Mouse (Mus musculus) NIH3T3 (cell line): ENCODE data around the gene Bcl10.
A peak's percentile ranks its signal among the peaks of the same experiment; 100 is the strongest.
"Not testable (repeated sequence)": the region's sequence is repeated elsewhere in the genome, so short reads cannot be mapped to it uniquely, and the experiment has no call there.

Experiments
- DNase-seq: peaks from one replicate; pipeline ENCODE4 v3.0.0-alpha.2; 2012; ENCODE audit warnings: low read depth

The Bcl10 gene

DNA sequence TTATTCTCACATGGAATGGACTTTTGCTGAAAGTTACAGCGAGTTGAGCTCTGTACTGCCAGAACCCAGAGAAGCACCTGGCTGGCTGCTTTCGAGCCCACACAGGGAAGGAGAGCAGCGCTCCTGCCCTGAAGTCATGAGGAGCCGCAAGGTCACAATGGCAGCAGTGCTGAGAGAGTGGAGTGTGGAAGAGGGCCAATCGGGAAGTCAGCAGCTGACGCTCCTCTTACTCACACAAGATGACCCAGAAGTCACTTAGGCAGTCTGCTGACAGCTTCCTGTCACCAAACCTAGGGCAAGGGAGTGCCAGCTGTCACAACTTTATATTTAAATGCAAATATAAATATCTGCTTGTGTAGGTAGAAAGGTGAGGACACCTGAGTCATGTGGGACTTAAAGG, 9.3 kb upstream of the Bcl10 start:
- no peak for DNase-seq

DNA sequence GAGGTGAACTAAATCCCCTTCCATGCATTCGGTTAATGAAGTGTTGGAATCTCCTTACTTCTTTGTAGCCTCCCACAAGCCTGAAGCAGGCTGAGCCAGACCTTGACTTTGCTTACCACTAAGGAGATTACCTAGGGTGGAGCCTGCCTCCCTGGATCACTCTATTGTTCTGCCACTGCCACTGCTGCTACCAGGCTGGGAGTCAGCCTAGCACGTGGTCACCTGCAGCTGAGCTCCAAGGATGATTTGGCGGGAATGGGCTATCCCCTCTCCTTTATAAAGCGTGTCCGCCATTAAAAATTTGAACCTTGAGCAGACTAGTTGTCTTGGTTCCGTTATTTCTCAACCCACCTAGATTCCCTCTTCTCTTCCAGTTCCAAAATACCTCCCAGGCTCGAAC, 8.7 kb upstream of the Bcl10 start:
- not testable (repeated sequence) for DNase-seq

DNA sequence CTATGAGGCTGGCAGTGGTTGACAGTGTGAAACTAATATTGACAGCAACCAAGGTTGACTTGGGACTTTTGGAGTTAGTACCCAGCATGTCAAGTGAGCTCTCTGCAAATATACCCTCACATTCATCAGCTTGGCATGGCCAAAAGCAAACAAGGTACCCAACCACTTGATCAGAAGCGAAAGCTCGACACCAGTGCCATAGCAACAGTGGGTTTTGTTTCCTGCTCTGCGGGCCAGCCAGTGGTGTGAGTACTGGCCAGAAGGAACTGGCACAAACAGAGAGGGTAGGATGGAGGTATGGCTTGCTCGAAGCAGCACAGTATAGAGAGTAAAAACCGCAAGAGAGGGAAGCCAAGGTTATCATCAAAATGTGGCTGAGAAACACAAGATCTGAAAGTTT, 6.2 kb upstream of the Bcl10 start:
- no peak for DNase-seq

DNA sequence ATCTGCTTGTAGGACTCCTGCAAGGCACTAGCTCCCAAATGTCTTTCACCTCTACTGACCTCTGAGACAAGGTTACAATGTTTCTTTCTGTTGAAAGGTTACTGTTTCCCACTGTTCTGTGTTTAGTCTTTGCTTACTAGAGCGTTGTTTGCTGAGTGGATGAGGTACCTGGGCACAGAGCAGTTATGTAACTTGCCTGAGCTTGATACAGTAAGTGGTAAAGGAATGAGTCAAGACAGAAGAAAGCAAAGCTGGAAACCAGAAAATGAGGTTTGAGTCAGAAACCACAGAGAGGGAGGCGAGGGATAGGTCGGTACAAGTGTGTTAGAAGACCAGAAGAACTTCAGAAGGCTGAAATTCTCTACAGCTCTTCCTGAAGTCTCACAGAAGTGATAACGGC, 5.8 kb upstream of the Bcl10 start:
- peak; percentile 39 for DNase-seq

DNA sequence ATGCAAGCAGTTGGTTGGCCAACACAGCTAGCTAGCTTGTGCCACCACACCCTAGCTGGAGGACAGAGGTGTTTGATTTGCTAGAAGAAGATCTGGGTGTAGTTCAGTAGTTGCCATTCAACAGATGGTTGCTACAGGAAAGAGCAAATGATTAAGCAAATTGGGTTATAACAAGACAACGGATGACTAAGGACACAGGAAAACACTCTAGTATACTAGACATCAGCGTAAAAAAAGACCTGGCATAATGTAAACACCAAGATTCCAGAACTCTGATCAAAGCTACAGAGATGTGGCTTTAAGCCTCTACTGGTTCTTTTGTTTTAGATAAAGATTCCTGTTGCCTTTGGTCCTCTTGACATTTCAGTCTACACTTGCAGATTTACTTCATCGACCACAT, 367 bp downstream of the Bcl10 start:
- DNase-seq = peak; percentile 16

DNA sequence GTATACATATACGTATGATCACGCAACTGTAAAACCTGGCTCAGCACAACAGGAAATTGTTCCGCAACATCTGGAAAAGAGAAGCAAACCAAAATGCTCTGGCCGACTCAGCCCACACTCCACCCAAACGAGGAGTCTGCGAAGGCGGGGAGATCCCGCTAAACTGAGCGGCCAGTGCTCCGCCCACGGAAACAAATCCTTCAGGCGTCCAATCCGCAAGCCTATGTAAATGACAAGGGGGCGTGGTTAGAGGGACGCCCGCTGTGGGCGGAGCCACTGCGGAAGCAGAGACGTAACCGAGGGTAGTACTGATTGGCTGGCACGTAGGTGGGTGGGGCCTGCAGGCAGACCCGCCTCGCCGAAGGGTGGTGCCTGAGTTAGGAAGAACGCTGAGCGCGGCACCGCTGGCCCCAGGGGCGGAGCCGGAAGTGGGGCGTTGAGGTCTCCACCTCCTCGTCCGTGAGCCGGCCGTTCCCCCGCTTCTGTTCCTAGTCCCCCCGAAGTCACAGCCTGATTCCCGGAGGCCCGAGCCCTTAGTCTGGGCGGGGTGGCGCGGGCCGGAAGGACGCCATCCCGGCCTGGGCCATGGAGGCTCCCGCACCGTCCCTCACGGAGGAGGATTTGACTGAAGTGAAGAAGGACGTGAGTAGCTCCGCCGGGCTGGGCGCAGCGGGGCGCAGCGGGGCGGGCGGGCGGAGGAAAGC, 1.4 kb downstream of the Bcl10 start:
- peak; percentile 100 for DNase-seq

DNA sequence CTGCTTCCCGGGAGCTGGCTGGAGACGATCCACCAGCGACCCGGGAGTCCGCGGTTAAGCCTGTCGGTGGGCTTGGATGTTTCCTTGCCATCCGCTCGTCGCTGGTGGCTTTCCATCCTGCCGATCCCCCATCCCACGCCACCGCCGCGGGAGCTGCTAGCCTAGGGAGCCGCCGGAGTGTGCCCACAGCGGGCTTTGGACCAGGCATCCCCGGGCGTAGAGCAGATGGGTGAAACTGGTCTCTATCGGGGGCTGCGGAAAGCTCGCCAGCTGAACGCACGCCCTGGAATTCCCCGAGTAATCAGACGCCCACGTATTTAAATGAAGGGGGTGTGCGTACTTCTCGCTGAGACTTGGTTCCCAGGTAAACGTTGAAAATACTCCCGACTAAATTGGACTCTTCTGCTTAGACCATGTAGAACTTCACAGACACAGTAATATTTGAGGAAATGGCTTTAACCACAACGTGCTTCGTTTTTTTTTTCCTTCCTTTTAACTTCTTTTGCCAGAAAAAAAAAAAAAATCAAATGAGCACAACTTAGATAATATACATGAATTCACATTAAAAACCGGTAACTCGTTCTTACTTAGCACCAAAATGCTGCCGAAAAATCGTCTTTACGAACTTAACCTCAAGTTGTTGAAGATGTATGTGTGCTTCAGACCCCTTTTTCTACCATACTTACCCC, 2.2 kb downstream of the Bcl10 start:
- DNase-seq = peak; percentile 68

DNA sequence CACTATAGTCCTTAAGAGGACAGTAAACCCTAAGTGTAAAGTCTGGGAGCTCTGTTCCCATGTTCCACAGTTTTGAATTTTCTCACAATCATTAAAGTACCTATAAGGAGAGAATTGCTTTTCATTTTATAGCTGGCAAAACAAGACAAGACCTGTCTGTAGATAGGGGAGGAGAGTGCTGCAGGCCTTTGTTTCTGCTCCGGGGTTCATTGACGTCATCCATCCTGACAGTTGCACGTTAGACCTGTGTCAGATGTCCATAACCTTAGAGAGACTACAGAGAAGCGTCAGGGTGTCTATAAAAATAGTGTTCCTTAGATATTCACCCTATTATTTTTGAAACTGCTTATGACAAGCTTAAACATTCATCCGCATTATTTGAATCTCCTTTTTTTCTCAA, 2.9 kb downstream of the Bcl10 start:
- DNase-seq = no peak

DNA sequence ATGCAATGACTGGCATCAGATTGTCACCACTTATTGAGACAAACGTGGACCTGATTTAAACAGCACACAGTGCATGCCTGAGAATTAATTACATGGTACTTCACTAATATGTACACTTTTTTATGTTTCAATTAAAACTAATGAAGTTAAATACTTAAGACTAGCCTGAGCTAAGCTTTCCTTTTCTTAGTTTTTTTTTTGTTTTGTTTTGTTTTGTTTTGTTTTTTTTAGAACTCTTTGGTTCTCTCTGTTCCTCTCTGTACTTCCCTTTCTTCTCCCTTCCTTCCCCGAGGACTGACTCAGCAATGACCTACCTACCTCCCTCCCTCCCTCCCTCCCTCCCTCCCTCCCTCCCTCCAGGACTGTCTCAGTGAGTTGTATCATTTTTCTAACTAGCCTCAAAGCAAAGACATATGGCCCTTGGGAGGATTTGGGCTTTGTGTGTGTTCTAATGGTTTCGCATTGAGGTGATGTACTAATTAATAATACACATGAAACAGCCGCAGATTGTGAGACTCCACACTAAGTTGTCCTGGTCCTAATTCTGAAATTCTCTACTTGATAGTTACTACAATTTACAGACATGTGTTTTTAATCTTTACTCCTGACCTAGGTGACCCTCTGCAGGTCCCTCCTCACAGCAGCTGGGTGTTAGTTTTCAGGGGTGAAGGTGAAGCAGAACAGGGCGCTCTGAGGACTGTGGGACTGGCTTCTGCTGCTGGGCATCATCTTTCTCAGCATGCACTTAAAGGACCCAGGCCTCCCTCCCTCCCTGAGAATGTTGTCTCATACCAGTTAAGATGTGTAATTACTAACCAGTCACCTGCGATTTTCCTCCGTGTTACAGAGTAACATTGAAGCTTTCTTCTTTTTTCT, 7.2 kb downstream of the Bcl10 start:
- DNase-seq = peak; percentile 32

DNA sequence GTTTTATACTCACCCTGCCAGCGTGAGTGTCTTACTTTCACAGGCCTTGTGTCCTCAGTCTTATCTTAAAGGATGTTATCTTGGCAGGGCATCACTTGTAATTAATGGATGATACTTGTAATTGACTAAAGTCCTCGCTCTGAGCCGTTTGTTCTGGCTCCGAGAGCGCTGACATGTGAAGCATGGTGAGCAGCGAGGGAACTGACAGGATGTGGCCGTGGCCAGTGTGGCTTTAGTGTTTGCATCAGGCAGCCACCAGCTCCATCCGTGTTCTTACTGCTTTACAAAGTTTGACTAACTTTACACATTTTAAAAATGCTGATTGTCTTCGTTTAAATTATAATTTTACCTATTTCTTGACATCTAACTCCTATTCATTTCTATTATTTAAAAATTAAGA, 11.2 kb downstream of the Bcl10 start:
- DNase-seq = no peak

DNA sequence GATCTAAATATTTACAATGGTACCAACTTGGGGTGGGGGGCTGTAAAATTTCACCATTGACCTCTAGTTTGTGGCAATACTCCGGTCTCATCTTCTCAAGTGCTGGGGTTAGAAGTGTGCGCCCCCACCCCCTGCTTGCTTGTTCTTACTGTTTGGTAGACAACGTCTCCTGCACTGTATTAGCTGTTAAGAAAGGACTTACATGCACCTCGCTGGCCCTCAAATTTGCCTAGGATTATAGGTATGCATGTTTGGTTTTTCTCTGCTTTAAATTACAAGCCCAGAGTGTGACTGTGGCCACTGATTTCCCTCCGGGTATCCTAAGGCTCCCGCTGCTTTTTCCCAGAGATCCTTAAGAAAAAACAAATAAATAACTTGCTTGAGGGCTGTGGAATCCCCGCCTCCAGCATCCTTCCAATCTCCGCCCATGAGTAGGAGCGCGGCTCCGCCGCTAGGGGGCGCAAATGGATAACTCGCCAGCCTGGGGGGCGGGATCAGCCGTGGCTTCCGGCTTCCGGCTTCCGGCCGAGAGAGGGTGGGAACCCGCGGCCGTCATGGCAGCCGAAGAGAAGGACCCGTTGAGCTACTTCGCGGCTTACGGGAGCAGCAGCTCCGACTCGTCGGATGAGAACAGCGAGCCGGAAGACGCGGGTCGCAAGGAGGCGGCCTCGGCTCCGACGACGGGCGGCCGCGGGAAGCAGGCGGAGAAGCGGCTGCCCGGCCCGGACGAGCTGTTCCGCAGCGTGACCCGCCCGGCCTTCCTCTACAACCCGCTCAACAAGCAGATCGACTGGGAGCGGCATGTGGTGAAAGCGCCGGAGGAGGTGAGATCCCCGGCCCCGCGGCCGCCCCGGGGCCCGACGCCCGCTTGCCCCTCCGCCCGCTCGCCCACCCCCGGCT, 15.2 kb downstream of the Bcl10 start, which contains the start of gene 2410004B18Rik:
2410004B18Rik (plus strand) TSS at position 510 of the 900 bp plus-strand sequence.
- DNase-seq = peak; percentile 97

DNA sequence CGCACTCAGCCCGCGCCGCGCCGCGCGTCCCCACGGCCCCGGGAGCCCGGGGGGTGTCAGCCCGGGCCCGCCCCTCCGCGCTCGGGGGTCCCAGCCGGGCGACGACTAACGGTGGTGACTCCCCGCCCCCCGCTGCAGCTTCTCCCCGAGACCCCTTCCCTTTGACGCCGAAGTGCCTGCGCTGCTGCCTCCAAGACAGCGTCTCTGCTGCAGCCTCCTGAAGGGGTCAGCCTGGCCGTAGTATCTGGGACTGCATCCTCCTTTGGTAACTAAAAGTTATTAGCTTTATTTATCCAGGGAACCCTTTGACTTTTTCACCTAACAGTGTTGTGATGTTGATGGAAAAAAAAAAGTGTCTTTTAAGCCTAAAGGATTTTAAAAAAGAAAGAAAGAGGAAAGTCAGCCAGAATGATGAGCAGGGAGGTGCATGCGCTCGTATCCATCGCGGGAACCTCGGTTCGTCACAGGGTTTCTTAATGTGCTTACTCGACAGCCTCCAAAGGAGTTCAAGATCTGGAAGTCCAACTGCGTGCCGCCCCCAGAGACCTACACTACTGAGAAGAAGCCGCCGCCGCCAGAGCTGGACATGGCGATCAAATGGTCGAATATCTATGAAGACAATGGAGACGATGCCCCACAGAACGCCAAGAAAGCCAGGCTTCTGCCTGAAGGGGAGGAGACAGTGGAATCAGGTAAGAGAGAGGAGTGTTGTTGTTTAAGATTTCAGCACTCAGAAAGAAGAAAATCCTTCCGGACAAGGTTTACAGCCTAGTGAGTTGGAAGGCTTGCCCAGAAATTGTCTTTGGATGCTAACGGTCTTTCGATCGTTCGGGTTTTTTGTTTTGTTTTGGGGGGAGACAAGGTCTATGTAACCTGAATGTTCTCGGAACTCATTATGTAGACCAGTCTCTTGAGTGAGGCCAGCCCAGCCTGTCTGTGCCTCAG, 16.1 kb downstream of the Bcl10 start:
- peak; percentile 41 for DNase-seq

DNA sequence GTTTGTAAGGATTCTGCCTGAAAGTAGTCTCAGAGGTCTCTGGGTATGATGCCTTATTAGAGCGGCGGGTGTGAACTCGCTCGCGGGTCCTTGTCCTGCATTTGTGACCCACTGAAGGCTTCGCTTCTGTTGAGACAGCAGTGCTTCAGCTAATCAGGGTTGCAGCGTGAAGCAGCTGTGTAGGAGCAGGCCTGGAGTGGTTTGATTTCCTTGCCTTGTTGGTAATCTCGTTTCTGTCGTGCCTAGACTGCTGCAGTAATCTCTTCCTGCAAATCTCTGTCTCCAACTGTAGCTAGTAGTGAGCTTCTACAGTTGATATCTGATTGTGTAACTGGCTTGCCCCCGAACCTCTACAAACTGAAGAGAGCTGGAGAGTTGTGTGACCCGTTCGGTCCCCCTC, 16.8 kb downstream of the Bcl10 start:
- no peak for DNase-seq

DNA sequence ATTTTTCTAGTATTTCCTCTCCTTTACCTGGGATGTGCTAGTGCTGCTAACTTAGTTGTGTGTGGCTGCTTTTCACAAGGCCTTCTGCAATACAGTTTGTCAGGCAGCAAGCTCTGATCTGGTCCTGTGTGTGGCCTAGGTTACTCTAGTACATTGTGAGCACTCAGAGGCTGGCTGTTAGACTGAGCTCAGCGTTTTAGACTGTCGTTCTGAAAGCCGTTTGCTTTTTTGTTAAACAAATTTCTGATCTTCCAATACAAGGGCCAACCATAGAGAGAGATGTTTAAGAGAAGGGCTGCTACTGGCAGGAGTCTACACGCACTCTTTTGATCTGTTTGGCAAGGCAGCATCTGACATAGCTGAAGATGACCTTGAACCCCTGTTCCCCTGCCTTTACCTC, 17.4 kb downstream of the Bcl10 start:
- DNase-seq = no peak

DNA sequence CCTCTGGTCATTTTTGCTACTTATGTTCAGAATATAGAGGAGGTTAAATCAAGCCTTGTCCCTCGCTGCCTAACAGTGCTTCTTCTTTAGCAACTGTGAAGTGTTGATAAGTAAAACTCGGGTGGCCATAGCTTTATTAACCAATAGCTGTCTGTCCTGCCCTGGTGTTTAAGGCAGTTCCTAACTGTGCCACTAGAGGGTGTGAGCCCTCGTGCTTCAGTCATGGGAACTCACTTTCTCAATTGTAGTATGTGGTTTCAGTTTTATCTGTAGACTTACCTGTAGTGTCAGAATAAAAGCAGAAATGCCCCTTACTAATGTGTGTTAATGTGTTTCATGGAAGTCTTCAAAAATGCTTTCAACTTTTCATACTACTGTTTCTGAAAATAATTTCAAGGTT, 19.4 kb downstream of the Bcl10 start:
- DNase-seq = peak; percentile 91

DNA sequence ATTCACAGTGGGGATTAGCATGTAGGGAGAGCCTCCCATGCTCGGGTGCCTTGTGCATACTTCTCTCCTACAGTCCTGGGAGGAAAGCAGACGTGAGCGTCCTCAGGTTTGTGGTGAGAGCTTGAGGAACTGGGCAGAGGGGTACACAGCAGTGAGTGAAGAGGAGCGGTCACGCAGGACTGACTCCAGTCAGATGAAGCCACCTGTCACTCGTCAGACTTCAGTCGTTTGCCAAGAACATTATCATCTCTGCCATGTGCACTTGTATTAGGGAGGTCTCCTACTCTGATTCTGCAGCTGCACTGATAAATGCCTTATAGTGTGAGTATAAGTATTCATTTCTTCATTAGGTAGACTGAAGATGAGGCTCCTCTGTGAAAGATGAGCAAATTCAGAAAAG, 21.7 kb downstream of the Bcl10 start:
- DNase-seq = no peak

DNA sequence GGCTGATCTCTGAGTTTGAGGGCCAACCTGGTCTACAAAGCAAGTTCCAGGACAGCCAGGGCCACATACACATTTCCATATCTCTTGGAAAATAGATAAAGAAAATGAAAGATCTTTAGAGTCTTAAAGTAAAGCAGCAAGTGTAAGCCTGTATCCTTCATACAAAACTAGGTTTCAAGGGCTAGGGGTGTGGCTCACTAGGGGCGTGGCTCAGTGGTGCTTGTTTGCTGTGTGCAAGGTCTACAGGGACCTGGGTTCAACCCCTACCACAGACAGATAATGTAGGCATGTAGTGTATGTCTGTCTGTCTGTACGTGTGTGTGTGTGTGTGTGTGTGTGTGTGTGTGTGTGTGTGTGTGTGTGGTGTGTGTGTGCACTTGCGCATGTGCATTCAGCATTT, 23.3 kb downstream of the Bcl10 start:
- DNase-seq = no peak

DNA sequence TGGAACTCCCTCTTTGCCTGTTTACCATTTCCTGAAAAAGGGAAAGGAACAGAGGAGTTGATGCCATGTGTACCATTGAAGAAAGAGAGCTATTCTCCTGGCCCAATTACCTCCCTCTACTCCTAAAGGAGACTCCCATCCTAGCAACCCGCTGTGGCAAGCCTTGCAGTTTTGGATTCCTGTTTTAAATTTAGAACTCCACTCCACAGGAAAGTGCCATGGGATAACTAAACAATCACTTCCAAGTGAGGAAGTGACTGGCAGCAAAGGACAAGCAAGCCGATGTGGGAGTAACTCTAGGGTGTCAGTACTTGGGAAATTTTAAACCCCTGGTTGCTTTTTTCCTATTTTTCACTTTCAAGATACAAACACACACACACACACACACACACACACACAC, 24.1 kb downstream of the Bcl10 start:
- DNase-seq = no peak

DNA sequence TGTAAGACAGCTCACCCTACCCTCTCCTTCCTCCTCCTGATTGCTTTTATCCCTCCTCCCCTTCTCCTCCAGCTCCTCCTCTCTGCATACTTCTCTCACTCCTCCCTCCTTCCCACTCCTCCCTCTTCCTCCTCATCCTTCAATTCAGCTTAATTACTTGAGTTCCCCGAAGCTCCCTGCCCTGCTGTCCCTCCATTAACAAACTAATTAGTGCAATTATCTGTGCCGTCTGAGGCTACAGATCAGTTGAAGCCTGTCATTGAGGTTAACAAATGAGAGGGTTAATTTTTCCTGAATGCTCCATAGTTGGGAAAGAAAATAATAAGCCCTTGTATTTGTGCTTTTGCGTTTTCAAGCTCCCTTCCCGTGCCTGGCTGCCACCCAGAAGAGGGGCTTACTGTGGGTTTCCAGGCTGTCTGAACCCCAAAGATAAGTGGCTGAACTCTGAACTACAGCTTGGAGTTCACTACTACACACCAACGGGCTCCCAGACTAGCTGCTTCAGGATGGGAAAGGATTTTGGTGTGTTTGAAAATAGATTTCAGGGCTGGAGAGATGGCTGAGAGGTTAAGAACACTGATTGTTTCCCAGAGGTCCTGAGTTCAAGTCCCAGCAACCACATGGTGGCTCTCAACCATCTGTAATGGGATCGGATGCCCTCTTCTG, 25.1 kb downstream of the Bcl10 start:
- DNase-seq = no peak
